Mouse (Mus musculus): ENCODE results near the gene Mtmr6.

Gene Mtmr6

DNA sequence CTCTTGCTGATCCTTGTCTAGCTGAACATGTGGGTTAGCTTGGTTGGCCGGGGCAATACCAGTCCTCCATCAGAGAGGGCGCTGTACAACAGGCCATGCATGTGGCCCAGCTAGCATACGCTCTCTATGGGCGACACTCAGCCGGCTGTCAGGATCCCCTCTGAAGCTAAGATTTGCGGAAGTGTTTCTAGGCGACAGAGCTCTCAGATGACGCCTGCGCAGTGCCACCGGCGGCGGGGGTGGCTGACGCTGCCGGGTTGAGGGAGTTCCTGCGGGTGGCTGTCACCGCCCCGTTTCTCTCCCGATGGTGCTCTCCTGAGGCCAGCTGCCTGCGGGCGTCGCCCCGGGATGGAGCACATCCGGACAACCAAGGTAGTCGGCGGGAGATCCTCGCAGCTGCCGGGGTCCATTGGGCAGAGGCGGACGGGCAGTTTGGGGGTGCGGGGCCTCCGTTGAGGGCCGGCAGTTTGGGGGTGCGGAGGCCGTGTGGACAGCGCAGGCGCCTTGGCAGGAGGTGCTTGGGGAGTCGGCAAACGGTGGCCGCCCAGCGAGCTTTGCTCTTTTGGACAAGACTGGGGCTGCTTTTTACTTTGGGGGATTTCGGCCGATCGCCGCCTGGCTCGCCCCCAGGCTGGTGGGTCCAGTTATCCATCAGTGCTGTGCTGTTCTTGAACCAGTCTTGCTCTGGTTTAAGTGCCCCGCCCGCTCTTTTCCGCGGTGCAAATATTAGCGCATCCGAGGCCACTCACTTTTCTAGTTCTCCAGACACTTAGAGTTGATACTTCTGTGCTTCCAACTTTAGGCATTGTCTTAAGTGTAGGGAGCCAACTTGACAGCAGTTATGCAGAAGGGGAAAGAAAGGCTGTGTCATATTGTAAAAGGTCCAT is at the start of gene Mtmr6:
Gene Mtmr6 (plus strand): TSS at position 239 of the 887 bp plus-strand sequence.
- peak; percentile 97 for DNase-seq (ENCODE audit: extremely low read depth, low read depth)

GRCm38 (mm10) chr14:60216125-60216524 is 48.9 kb upstream of the Mtmr6 start:
- no peak for DNase-seq (ENCODE audit: extremely low read depth, low read depth)

DNA sequence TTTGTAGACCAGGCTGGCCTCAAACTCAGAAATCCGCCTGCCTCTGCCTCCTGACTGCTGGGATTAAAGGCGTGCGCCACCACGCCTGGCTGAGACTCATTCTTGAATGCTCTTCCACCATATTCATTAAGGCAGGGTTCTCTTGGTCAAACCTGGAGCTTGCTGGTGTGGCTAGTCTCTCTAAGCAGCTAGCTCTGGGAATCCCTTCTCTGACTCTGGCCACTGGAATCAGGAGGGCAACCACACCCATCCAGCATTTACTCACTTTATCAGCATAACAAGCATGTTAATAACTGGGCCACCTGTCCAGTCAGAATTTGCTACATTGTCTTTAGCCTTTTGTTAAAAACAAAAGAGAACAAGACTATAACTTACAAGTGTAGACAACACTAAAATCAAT is 47.4 kb upstream of the Mtmr6 start:
- DNase-seq (ENCODE audit: extremely low read depth, low read depth), result no peak

DNA sequence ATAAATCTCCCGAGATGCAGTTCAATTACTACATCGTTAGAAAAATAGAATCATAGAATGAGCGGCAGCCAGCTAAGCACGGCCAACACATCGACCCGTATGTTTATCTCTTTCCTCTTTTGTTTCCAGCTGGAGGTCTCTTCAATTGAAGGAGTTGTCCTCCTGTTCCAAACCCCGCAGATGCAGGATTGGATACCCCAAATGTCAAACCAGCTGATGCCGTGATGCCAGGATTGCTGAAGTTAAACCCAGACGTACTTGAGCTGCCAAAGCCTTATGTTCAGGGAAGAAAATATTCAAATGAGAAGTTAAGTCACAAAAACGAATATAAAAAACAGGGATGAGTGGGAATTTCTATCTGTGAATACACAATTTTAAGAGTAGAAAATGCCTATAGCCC is 45.1 kb upstream of the Mtmr6 start:
- DNase-seq (ENCODE audit: extremely low read depth, low read depth), result no peak

DNA sequence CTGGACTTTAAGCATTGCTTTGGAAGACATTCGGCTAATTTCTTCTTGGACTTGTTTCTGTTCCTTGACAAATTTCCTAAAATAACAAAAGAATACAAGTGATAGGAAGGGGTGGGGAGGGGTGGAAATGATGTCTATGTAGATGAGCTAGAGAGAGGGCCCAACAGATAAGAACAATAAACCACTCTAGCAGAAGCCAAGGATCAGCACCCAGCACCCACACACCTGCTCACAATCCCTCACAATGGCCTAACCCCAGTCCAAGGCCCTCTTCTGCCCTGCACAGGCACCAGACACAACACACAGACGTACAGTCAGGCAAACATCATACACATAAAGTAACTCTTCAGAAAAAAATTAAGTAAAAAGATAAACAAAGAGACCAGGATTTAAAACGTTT is 26.5 kb upstream of the Mtmr6 start:
- DNase-seq (ENCODE audit: extremely low read depth, low read depth), result no peak

- DNase-seq (ENCODE audit: extremely low read depth, low read depth), result no peak
Measured at GRCm38 (mm10) chr14:60250366-60250765, 14.7 kb upstream of the Mtmr6 start.

- no peak for DNase-seq (ENCODE audit: extremely low read depth, low read depth)
Measured at GRCm38 (mm10) chr14:60250879-60251278, 14.1 kb upstream of the Mtmr6 start.

DNA sequence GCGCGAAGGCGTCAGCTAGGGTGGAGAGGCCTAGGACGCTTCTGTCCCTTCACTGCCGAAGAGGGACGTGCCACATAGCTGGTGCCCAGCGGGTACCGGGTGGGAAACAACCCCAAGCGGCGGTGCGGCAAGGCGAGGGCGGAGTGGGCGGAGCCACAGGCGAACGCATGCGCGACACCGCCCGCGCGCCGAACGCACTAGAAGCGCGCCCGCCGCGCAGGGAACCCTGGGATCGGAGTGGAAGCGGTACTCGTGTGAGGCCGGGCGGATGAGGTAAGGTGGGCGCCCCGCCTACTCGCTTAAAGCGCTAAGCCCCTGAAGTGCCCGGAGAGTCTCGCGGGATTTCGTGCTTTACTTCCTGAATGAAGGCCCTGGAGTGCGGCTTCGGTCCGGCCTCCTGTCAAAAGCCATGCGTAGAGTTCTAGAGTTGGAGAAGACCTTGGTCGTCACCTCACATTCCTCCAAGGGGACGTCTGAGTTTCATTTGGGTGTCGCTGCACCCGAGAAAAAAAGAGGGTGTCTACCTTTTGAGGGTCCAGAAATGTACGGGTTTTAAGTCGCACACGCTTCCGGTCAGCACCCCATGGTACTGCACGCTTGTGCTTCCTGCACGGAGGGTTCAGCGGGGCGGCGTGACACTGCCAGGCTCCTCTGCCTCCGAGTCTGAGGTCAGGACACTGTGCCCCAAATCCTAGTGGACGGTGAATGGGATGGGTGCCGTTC is 13.6 kb upstream of the Mtmr6 start, which contains the start of the genes Nupl1 and Gm49336:
Gene Nupl1 (minus strand): TSS at position 151 of the 723 bp plus-strand sequence.
Gene Gm49336 (minus strand): TSS at position 227 of the 723 bp plus-strand sequence.
- DNase-seq (ENCODE audit: extremely low read depth, low read depth), result peak; percentile 97

- DNase-seq (ENCODE audit: extremely low read depth, low read depth), result no peak
Measured at GRCm38 (mm10) chr14:60252004-60253000, 12.7 kb upstream of the Mtmr6 start.

- DNase-seq (ENCODE audit: extremely low read depth, low read depth), result no peak
Measured at GRCm38 (mm10) chr14:60253466-60253865, 11.6 kb upstream of the Mtmr6 start.

- DNase-seq (ENCODE audit: extremely low read depth, low read depth), result no peak
Measured at GRCm38 (mm10) chr14:60254774-60255173, 10.3 kb upstream of the Mtmr6 start.

- DNase-seq (ENCODE audit: extremely low read depth, low read depth), result no peak
Measured at GRCm38 (mm10) chr14:60256356-60256755, 8.7 kb upstream of the Mtmr6 start.

DNA sequence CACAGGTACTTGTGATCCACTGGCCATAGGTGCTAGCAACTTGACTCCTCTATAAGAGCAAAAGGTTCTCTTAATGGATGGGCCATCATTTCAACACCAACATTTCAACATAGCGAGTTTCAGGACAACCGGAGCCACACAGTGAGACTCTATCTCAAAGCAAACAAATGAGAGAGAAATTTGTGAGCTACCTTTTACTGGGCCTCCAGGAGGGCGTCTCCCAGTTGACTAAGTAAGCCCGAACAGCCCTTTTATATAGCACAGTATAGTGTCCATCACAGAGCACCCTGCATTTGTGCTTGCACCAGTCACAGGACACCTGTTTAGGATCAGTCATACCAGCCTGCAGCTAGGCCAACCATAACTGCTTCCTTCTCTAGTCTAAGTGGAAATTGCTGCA is 7.9 kb upstream of the Mtmr6 start:
- no peak for DNase-seq (ENCODE audit: extremely low read depth, low read depth)

DNA sequence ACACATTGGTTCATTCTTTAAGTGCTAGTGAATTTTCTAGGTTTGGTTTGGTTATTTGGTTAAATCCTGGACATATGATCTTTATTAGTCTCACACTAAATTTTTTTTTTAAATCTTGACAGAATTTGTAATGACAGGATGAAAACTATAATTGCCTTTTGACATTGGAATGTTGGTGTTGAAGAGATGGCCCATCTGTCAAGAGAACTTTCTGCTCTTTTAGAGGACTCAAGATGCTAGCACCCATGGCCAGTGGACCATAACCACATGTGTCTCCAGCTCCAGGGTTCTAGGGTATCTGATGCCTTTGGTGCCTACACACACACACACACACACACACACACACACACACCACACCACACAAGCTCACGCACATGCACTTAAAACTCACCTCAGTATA is 7.2 kb upstream of the Mtmr6 start:
- no peak for DNase-seq (ENCODE audit: extremely low read depth, low read depth)

DNA sequence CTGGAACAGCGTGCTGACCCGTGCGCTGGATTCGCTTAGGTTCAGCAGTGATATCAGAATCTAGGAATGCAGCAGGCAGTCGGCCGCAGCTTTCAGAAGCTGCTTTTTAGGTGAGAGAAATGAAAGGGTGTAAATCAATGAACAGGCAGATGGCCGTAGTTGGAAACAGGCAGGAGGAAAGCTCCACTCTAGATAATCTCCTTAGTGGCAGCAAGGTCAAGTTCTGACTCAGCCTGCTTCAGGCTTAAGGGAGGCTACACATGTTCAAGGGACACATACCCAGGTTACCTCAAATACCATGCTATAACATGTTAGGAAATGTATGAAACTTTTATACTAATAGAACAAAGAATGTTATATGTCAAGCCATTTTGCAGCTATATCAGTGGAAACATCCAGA is 2.7 kb upstream of the Mtmr6 start:
- no peak for DNase-seq (ENCODE audit: extremely low read depth, low read depth)

- DNase-seq (ENCODE audit: extremely low read depth, low read depth), result no peak
Measured at GRCm38 (mm10) chr14:60269333-60269732, 4.3 kb downstream of the Mtmr6 start.

DNA sequence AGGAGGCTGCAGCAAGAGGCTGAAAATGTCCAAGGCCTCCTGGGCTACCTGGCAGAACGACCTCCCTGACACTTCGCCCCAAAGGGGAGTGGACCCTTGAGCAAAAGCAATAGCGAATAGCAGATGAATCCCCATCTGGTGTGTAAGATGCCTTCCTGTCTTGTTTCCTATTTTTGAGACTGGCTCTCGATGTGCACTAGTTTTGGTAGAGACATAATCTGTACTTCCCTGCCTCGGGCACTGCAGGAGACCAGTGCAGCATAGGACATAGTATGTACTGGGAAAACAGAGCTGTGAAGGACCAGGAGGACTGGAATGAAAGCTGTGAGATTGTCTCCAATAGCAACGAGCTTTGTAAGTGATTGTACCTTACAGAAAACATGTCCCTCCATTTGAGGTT is 8.3 kb downstream of the Mtmr6 start:
- no peak for DNase-seq (ENCODE audit: extremely low read depth, low read depth)

DNA sequence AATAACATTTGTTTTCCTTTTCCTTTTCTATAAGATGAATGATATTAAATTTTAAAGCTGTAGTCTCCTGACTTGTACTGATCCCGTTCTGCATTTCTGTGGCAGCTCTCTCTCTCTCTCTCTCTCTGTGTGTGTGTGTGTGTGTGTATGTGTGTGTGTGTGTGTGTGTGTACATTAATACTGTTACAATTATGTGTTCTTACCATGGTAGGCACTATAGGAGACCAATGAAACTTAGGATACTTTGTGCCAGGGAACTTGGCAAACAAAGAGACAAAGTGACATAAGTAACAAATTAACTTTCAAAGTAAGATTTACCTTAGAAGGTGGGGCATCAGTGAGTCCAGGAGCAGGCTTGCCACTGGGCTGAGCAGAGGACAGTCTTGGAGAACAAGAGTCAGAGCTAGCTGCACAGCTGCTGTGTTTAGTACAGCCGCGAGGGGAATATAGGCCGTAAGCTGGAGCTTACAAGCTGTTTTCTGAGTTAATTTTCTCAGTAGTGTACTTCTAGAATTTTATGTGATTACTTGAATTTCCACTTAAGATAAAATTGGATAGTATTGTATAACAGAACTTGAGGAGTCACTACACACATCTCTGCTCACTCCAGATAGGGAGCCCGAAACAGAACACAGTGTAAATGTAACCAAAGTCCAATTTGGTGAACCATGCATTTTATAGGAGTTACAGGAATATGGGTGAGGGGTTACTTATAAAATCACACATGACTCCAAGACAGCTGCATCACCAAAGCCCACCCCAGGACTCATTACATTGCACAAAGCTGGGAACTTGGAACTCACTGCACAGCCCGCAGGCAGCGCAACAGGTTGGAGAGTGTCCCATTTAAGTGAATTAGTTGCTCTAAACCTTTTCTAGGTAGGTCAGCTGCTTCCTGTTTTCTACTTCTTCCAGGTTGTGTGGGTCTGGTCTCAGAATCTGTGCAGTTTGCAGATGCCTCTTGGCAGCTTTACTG is 10.6 kb downstream of the Mtmr6 start:
- DNase-seq (ENCODE audit: extremely low read depth, low read depth), result no peak

DNA sequence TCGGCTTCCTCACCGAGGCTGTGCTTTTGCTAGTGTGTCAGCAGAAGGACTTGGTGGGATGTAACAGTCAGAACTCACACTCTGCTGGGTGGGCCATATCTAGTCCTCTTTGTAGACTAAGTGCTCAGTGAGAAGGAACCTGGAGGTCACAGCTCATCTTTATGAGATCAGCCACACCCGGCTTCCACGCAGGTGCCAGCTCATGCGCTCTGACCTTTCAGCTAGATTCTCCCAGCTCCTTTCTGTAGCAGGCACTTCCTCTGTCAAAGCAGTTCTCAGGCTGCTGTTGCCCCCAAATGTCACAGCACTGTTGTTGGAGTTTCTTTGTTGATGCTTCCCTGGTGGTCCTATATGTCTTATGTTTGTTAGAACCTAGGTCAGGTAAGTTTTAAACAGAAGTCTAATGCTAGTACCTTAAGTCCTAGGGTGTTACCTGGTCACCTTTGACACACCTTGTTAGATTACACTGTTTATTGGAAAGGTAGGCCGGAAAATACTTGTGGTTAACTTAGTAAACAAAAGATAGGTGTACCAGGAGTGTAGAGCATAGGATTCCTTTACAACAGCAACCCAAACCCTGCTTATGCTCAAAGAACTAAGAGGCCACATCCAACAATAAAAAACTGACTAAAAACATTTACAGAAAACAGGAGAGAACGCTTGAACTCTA is 21.3 kb downstream of the Mtmr6 start:
- DNase-seq (ENCODE audit: extremely low read depth, low read depth), result no peak
